Mouse (Mus musculus): Measurements from ENCODE around the gene Hist1h4h. TPM values are rescaled to one million over a fixed set of nuclear protein-coding genes. Genes with fewer than 3 reads are reported as not detected.

Hist1h4h gene
- polyA plus RNA-seq, 2 experiments = 5.5 to 18.2 TPM

GRCm38 (mm10) chr13:23513517-23513916 lies 17.3 kb upstream of the Hist1h4h start:
- 0 out of 2 replicates have a peak, but pooled peaks cover 4% of the 10 kb centered on the region for H3K4me1 ChIP-seq (ENCODE audit: control insufficient read depth, insufficient read depth, low read length)
- ATAC-seq (ENCODE audit: low FRiP score, low read depth) (no peak), DNase-seq (ENCODE audit: low spot score) (no peak)
- no peaks in the 10 kb centered on the region for H3K27me3 ChIP-seq (ENCODE audit: control insufficient read depth, insufficient read depth, low read length)
- no peak overlapping the region for H3K4me3 ChIP-seq (replicated peaks; ENCODE audit: low read length)
- no peak overlapping the region for H3K27ac ChIP-seq (replicated peaks; ENCODE audit: low read depth, low read length)
- no peak overlapping the region for H3K9ac ChIP-seq (ENCODE audit: low read depth, low read length, severe bottlenecking)
- no peaks in the 10 kb centered on the region for H3K36me3 ChIP-seq (ENCODE audit: control insufficient read depth, insufficient read depth, low read length)
- 90% methylated on average over 1 of the region's 1 CpGs for WGBS
- no peak overlapping the region for H3K4me2 ChIP-seq (replicated peaks; ENCODE audit: low read depth, low read length, severe bottlenecking)
- no peak for TF ChIP-seq POLR2A (IDR thresholded peaks at IDR 0.05; ENCODE audit: borderline replicate concordance, extremely low read depth, insufficient read depth, insufficient read length)
- H3K9me3 ChIP-seq (ENCODE audit: control insufficient read depth, low read length) = no peaks in the 10 kb centered on the region

GRCm38 (mm10) chr13:23515281-23515680 lies 15.6 kb upstream of the Hist1h4h start:
- no peak for TF ChIP-seq POLR2A (IDR thresholded peaks at IDR 0.05; ENCODE audit: borderline replicate concordance, extremely low read depth, insufficient read depth, insufficient read length)
- ATAC-seq (ENCODE audit: low FRiP score, low read depth) (no peak), DNase-seq (ENCODE audit: low spot score) (no peak)
- H3K27me3 ChIP-seq (ENCODE audit: control insufficient read depth, insufficient read depth, low read length) = no peaks in the 10 kb centered on the region
- no peak overlapping the region for H3K27ac ChIP-seq (replicated peaks; ENCODE audit: low read depth, low read length)
- H3K36me3 ChIP-seq (ENCODE audit: control insufficient read depth, insufficient read depth, low read length) = no peaks in the 10 kb centered on the region
- H3K9me3 ChIP-seq (ENCODE audit: control insufficient read depth, low read length) = no peaks in the 10 kb centered on the region
- 83% methylated on average over 5 of the region's 5 CpGs for WGBS
- H3K4me3 ChIP-seq (replicated peaks; ENCODE audit: low read length) = no peak overlapping the region
- H3K9ac ChIP-seq (ENCODE audit: low read depth, low read length, severe bottlenecking) = no peak overlapping the region
- H3K4me2 ChIP-seq (replicated peaks; ENCODE audit: low read depth, low read length, severe bottlenecking) = no peak overlapping the region
- 0 out of 2 replicates have a peak, but pooled peaks cover 4% of the 10 kb centered on the region for H3K4me1 ChIP-seq (ENCODE audit: control insufficient read depth, insufficient read depth, low read length)

DNA sequence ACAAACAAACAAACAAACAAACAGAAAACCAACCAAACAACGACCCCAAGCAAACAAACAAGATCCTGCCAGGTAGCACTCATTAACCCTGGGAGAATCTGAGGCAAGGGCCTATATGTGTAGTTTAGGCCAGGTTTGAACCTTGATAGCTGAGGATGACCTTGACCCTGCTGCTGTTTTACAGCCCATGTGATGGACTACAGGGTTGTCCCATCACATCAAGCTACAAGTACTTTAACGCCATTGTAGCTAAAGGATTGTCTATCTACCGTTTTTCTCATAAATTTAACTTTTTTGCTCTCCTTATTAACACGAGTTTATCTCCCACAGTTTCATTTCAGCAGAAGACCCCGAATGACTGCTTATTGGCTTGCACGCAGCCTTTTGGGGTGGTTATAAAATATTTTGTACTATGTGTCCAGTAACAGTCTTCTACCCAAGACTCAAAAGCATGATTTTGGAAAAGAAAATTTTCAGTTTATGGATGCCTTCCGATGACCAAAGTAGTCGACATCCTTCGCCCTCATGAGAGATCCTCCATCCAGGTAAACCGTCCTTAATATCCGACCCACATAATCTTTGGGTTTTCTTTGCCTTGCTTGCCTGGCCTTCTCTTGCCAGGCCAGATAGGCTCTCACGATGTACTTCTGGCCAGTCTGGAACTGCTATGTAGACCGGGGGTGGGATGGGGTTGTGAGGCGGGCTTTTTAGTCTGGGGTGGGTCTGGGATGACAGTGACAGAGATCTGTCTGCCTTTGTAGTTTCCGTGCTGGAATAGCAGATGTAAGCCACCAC lies 14.8 kb upstream of the Hist1h4h start:
- ATAC-seq (ENCODE audit: low FRiP score, low read depth) (no peak), DNase-seq (ENCODE audit: low spot score) (no peak)
- H3K4me1 ChIP-seq (ENCODE audit: control insufficient read depth, insufficient read depth, low read length) = 0 out of 2 replicates have a peak, but pooled peaks cover 4% of the 10 kb centered on the region
- H3K27me3 ChIP-seq (ENCODE audit: control insufficient read depth, insufficient read depth, low read length) = no peaks in the 10 kb centered on the region
- peak overlapping the region; percentile 52 for H3K4me3 ChIP-seq (replicated peaks; ENCODE audit: low read length)
- H3K36me3 ChIP-seq (ENCODE audit: control insufficient read depth, insufficient read depth, low read length) = no peaks in the 10 kb centered on the region
- no peak for TF ChIP-seq POLR2A (IDR thresholded peaks at IDR 0.05; ENCODE audit: borderline replicate concordance, extremely low read depth, insufficient read depth, insufficient read length)
- peak overlapping the region; percentile 52 for H3K4me2 ChIP-seq (replicated peaks; ENCODE audit: low read depth, low read length, severe bottlenecking)
- no peak overlapping the region for H3K27ac ChIP-seq (replicated peaks; ENCODE audit: low read depth, low read length)
- no peaks in the 10 kb centered on the region for H3K9me3 ChIP-seq (ENCODE audit: control insufficient read depth, low read length)
- H3K9ac ChIP-seq (ENCODE audit: low read depth, low read length, severe bottlenecking) = peak overlapping the region; percentile 41; the same call in 1 of the 2 replicates
- 51% methylated on average over 15 of the region's 15 CpGs for WGBS

- Histone ChIP-seq H3K27ac (replicated peaks; ENCODE audit: low read depth, low read length) (peak overlapping the region; percentile 84), H3K4me1 (ENCODE audit: control insufficient read depth, insufficient read depth, low read length) (0 out of 2 replicates have a peak, but pooled peaks cover 4% of the 10 kb centered on the region), H3K4me3 (replicated peaks; ENCODE audit: low read length) (peak overlapping the region; percentile 52), H3K27me3 (ENCODE audit: control insufficient read depth, insufficient read depth, low read length) (no peaks in the 10 kb centered on the region), H3K9me3 (ENCODE audit: control insufficient read depth, low read length) (no peaks in the 10 kb centered on the region), H3K36me3 (ENCODE audit: control insufficient read depth, insufficient read depth, low read length) (no peaks in the 10 kb centered on the region), H3K4me2 (replicated peaks; ENCODE audit: low read depth, low read length, severe bottlenecking) (peak overlapping the region; percentile 73), H3K9ac (ENCODE audit: low read depth, low read length, severe bottlenecking) (peak overlapping the region; percentile 49)
- WGBS = under 1% methylated on average over 19 of the region's 19 CpGs
- ATAC-seq (ENCODE audit: low FRiP score, low read depth) = peak; percentile 76
- DNase-seq (ENCODE audit: low spot score) = peak; percentile 85
- no peak for TF ChIP-seq POLR2A (IDR thresholded peaks at IDR 0.05; ENCODE audit: borderline replicate concordance, extremely low read depth, insufficient read depth, insufficient read length)
Observed at GRCm38 (mm10) chr13:23516822-23517602, 13.8 kb upstream of the Hist1h4h start.

DNA sequence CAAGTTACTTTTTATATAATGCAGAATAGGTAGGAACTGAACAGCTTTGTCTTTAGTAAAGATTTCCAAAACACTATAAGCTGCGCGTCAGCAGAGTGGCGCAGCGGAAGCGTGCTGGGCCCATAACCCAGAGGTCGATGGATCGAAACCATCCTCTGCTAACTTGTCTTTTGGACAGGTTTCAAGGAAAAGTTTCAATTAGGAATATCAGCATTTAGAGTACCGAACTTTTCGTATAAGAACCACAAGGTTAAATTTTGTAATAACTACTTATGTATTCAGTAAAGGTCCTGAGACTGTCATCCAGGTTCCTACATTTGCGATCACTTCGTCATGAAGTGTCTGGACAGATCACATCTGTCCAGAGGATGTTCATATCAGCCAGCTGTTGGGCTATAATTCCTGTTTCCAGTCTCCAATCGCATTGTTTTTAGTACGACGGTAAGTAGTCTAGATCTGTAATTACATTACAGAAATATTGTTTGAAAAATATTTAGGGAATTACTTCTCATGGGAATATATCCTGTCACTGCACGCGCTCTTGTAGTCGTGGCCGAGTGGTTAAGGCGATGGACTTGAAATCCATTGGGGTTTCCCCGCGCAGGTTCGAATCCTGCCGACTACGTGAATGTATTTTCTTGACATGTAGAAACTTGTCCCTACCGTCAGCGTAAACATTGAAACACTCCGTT lies 13.1 kb upstream of the Hist1h4h start:
- ATAC-seq (ENCODE audit: low FRiP score, low read depth) = peak; percentile 86
- DNase-seq (ENCODE audit: low spot score) = peak; percentile 89
- Histone ChIP-seq H3K36me3 (ENCODE audit: control insufficient read depth, insufficient read depth, low read length) (no peaks in the 10 kb centered on the region), H3K9ac (ENCODE audit: low read depth, low read length, severe bottlenecking) (peak overlapping the region; percentile 49), H3K4me3 (replicated peaks; ENCODE audit: low read length) (peak overlapping the region; percentile 52), H3K9me3 (ENCODE audit: control insufficient read depth, low read length) (no peaks in the 10 kb centered on the region), H3K4me1 (ENCODE audit: control insufficient read depth, insufficient read depth, low read length) (0 out of 2 replicates have a peak, but pooled peaks cover 4% of the 10 kb centered on the region), H3K27me3 (ENCODE audit: control insufficient read depth, insufficient read depth, low read length) (no peaks in the 10 kb centered on the region), H3K4me2 (replicated peaks; ENCODE audit: low read depth, low read length, severe bottlenecking) (peak overlapping the region; percentile 73), H3K27ac (replicated peaks; ENCODE audit: low read depth, low read length) (peak overlapping the region; percentile 84)
- TF ChIP-seq POLR2A (IDR thresholded peaks at IDR 0.05; ENCODE audit: borderline replicate concordance, extremely low read depth, insufficient read depth, insufficient read length) = no peak
- WGBS = 0% methylated on average over 27 of the region's 27 CpGs

All from limb, embryonic 14.5 days (tissue).